Comparison of ENCODE assay signal across 8 mouse cellular contexts in the genomic region with DNA sequence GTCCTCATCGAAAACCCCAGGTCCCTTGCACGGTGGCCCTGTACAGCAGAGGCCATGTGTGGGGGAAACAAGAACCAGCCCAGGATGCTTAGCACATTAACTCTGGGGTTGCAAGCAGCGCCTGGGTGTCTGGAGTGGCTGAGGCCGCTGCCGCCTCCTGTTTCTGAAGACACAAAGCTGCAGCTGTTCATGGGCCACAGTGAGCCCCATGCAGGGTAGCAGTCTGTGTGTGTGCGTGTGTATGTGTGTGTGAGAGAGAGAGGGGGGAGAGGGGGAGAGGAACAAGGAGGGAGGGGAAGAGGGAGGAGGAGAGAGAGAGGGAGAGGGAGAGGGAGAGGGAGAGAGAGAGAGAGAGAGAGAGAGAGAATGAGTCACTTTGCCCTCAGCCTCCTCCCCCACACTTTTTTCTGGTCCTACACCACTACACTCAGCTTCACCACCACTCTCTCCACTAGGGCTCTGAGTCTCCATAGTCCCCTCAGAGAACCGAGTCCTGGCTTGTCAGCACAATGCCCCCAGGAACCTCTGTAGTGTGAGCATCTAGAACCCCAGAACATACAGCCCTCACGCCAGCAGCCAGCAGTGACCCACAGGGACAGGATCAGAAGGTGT. TPM values are rescaled to one million over a fixed set of nuclear protein-coding genes. Genes with fewer than 3 reads are reported as not detected.
DNase-seq lines count a peak whose midpoint lies in the region.

No protein-coding gene starts in this region.

- DNase-seq in adrenal gland, postnatal 10 days, result peak; percentile 15
- DNase-seq in adrenal gland, postnatal 4 days (ENCODE audit: low spot score in 2 of 2), result no peak
- peak; percentile 63 for DNase-seq in layer of hippocampus, adult 11-12 months (ENCODE audit: low spot score)
- no peak for DNase-seq in layer of hippocampus, postnatal 10 days (ENCODE audit: low spot score in 2 of 2)
- DNase-seq in CD4-positive helper T cell, adult 2 months (ENCODE audit: low read depth, low spot score), result peak; percentile 21
- DNase-seq in forelimb bud, embryonic 11.5 days (ENCODE audit: low read depth, low spot score), result peak; percentile 57
- DNase-seq in urinary bladder, postnatal 10 days (ENCODE audit: low spot score), result no peak
- no peak for DNase-seq in adrenal gland, postnatal 25 days

RNA-seq across cellular contexts. Expression of a gene that starts 18.4 kb away (rescaled TPM):
- total RNA-seq in adrenal gland, postnatal 10 days (2021), result 10 to 100 TPM; 41.2 to 76.8 TPM
- 10 to 100 TPM; 45.9 to 48.8 TPM for total RNA-seq in adrenal gland, postnatal 4 days (2021)
- 10 to 100 TPM; 35.7 to 39.5 TPM for total RNA-seq in layer of hippocampus, postnatal 10 days (2021)
- total RNA-seq in adrenal gland, postnatal 25 days (2021), result 71.8 and 89.5 TPM in 2 replicates

RNA-seq across cellular contexts. Expression of a gene that starts 24.1 kb away (rescaled TPM):
- total RNA-seq in adrenal gland, postnatal 10 days (2021), result 10 to 100 TPM; 26.6 to 34.4 TPM
- total RNA-seq in adrenal gland, postnatal 4 days (2021), result 10 to 100 TPM; 28.0 to 36.1 TPM
- total RNA-seq in layer of hippocampus, postnatal 10 days (2021), result 10 to 100 TPM; 19.8 to 20.5 TPM
- total RNA-seq in adrenal gland, postnatal 25 days (2021), result 35.1 and 37.8 TPM in 2 replicates

RNA-seq across cellular contexts. Expression of a gene that starts 24.5 kb away (rescaled TPM):
- 10 to 100 TPM; 10.4 to 10.7 TPM for total RNA-seq in adrenal gland, postnatal 10 days (2021)
- total RNA-seq in adrenal gland, postnatal 4 days (2021), result 10 to 100 TPM; 15.8 to 16.6 TPM
- total RNA-seq in layer of hippocampus, postnatal 10 days (2021), result 10 to 100 TPM in 1 of 2 experiments, 1 to 10 TPM in 1; 9.8 to 10.3 TPM
- total RNA-seq in adrenal gland, postnatal 25 days (2021), result 13.7 and 16.3 TPM in 2 replicates

Comparison
In these comparisons a context has a peak if more than half of its experiments do, and no peak if none do; other contexts are left out.
1. DNase-seq: peak in adrenal gland, postnatal 10 days (single experiment), layer of hippocampus, adult 11-12 months (single experiment), CD4-positive helper T cell, adult 2 months (single experiment) and forelimb bud, embryonic 11.5 days (single experiment); none in adrenal gland, postnatal 4 days (0 of 2), layer of hippocampus, postnatal 10 days (0 of 2), urinary bladder, postnatal 10 days (single experiment) and adrenal gland, postnatal 25 days (single experiment).